Mouse (Mus musculus) liver, embryonic 16.5 days (tissue): ENCODE results near the gene Lingo4. TPM values are rescaled to one million over a fixed set of nuclear protein-coding genes. Genes with fewer than 3 reads are reported as not detected.

Source experiments
- ATAC-seq: fragments of 200-750 bp; cut with Nextera tagmentation; 2 replicates; pipeline ENCODE4 v1.8.0; 2017; ENCODE audit warnings: low read depth, mild to moderate bottlenecking, moderate number of reproducible peaks, moderate library complexity
- H3K27ac ChIP-seq: fragments of 300-500 bp; sonication (generic); 2 replicates; pipeline ENCODE4 v1.5.1; 2014; ENCODE audit warnings: mild to moderate bottlenecking, low read length
- H3K27me3 ChIP-seq: fragments of 300-500 bp; sonication (generic); 2 replicates; pipeline ENCODE4 v1.6.1; 2014; ENCODE audit warnings: low read depth, low read length, mixed read lengths; ENCODE audit not compliant: control insufficient read depth, insufficient read depth
- H3K36me3 ChIP-seq: fragments of 300-500 bp; sonication (generic); 2 replicates; pipeline ENCODE4 v1.6.1; 2014; ENCODE audit warnings: mild to moderate bottlenecking; ENCODE audit not compliant: control insufficient read depth, insufficient read depth
- H3K4me1 ChIP-seq: fragments of 300-500 bp; sonication (generic); 2 replicates; pipeline ENCODE4 v1.6.1; 2014; ENCODE audit warnings: low read depth, low read length, mixed read lengths; ENCODE audit not compliant: control insufficient read depth
- H3K4me2 ChIP-seq: fragments of 300-500 bp; sonication (generic); 2 replicates; pipeline ENCODE4 v1.6.1; 2014; ENCODE audit warnings: low read depth, low read length, mixed read lengths
- H3K4me3 ChIP-seq: fragments of 300-500 bp; sonication (generic); 2 replicates; pipeline ENCODE4 v1.5.1; 2014; ENCODE audit warnings: low read depth, mild to moderate bottlenecking, low read length
- H3K9ac ChIP-seq: fragments of 300-500 bp; sonication (generic); 2 replicates; pipeline ENCODE4 v1.6.1; 2014; ENCODE audit warnings: low read depth, low read length
- H3K9me3 ChIP-seq: fragments of 300-500 bp; sonication (generic); replicated peaks from 2 replicates; pipeline ENCODE4 v1.6.1; 2016; ENCODE audit warnings: low read length; ENCODE audit not compliant: control insufficient read depth
- WGBS: fragments of 180-500 bp; shearing (Covaris S2); extraction: QIAGEN DNeasy Blood & Tissue Kit; methylation state at CpG from one replicate; pipeline ENCODE4 v1.1.7; 2014; ENCODE audit not compliant: insufficient replicate concordance; 5-methylcytosine and 5-hydroxymethylcytosine counted together
- polyA plus RNA-seq: library from polyadenylated mRNA; unstranded; fragments of >200 nt; fragmentation: Nextera tagmentation; extraction: Ambion mirVana; gene quantifications from 2 replicates; pipeline ENCODE4 v1.2.1, GENCODE M21; 2015

Lingo4 gene
- polyA plus RNA-seq, 1 experiment from 2014 or later = 0.06 TPM

GRCm38 (mm10) chr3:94379831-94380510, 18.3 kb upstream of the Lingo4 start:
- ATAC-seq = no peak
- Histone ChIP-seq H3K36me3 (no peaks in the 10 kb centered on the region), H3K4me1 (no peaks in the 10 kb centered on the region), H3K27me3 (no peaks in the 10 kb centered on the region), H3K9me3 (no peaks in the 10 kb centered on the region), H3K9ac (no peak overlapping the region), H3K27ac (no peak overlapping the region), H3K4me3 (no peak overlapping the region), H3K4me2 (no peak overlapping the region)
- 25% methylated on average over 9 of the region's 9 CpGs for WGBS

DNA sequence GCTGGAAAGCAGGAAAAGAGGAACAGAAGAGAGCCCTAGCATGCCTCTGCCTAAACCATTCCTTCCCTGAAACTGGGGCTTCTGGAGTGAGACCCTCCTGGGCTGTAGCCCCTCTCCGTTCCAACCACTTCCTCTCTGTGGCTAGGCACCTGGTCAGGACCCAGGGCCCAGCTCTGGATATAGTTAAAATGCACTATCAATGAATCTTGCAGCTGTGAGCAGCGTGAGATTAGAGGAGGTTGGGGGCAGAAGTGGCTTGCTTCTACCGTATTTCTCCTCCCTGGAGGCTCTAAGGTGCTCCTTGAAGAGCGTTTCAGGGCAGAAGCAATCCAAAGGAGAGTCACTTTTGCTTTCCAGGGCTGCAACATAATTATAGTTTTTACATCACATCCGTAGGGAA, 16.0 kb upstream of the Lingo4 start:
- no peaks in the 10 kb centered on the region for H3K4me1 ChIP-seq
- H3K36me3 ChIP-seq = no peaks in the 10 kb centered on the region
- no peak overlapping the region for H3K4me2 ChIP-seq
- no peaks in the 10 kb centered on the region for H3K27me3 ChIP-seq
- 29% methylated on average over 5 of the region's 5 CpGs for WGBS
- H3K9ac ChIP-seq = no peak overlapping the region
- H3K4me3 ChIP-seq = no peak overlapping the region
- H3K9me3 ChIP-seq = no peaks in the 10 kb centered on the region
- no peak for ATAC-seq
- no peak overlapping the region for H3K27ac ChIP-seq

GRCm38 (mm10) chr3:94383476-94383875, 14.8 kb upstream of the Lingo4 start:
- H3K9me3 ChIP-seq = no peaks in the 10 kb centered on the region
- H3K27me3 ChIP-seq = no peaks in the 10 kb centered on the region
- H3K4me3 ChIP-seq = no peak overlapping the region
- H3K4me2 ChIP-seq = no peak overlapping the region
- WGBS = 50% methylated on average over 3 of the region's 3 CpGs
- no peaks in the 10 kb centered on the region for H3K4me1 ChIP-seq
- no peak for ATAC-seq
- H3K9ac ChIP-seq = no peak overlapping the region
- no peaks in the 10 kb centered on the region for H3K36me3 ChIP-seq
- no peak overlapping the region for H3K27ac ChIP-seq

DNA sequence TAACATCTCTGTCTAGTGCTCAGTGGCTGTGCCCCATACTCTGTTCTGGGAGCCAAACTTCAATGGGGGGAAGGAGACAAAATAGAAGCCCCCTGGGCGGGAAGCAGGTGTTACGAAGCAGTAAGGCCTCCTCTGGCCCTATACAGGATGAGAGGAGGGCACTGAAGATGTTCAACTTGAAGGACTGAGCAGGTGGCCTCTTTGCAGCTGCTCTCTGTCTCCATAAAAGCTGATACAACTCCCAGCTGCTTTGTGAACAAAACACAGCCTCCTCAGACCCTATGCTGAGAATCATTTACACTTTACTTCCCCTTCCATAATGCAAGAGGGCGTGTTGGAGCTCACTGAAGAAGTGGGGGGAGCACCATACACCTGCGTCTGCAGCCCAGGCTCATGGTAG, 11.6 kb upstream of the Lingo4 start:
- H3K4me2 ChIP-seq = no peak overlapping the region
- no peak overlapping the region for H3K9ac ChIP-seq
- no peaks in the 10 kb centered on the region for H3K36me3 ChIP-seq
- ATAC-seq = no peak
- no peaks in the 10 kb centered on the region for H3K27me3 ChIP-seq
- H3K4me1 ChIP-seq = no peaks in the 10 kb centered on the region
- no peaks in the 10 kb centered on the region for H3K9me3 ChIP-seq
- H3K4me3 ChIP-seq = no peak overlapping the region
- WGBS = 40% methylated on average over 4 of the region's 4 CpGs
- no peak overlapping the region for H3K27ac ChIP-seq

DNA sequence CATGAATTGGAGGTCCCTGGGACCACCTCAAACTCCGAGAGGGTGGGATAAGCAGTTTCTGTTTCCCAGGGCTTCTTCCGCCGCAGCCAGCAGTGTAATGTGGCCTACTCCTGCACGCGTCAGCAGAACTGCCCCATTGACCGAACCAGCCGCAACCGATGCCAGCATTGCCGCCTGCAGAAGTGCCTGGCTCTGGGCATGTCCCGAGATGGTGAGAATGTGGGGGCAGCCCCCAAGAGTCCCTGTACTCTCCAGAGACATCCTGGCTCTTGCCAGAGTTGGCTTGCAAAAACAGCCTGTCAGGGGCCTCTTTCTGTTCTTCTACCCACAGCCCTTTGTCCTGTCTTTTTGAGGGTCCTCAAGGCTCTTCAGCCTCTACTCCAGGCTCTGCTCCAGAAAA, 10.9 kb upstream of the Lingo4 start:
- no peak overlapping the region for H3K27ac ChIP-seq
- no peaks in the 10 kb centered on the region for H3K9me3 ChIP-seq
- H3K4me2 ChIP-seq = no peak overlapping the region
- 79% methylated on average over 10 of the region's 10 CpGs for WGBS
- H3K36me3 ChIP-seq = no peaks in the 10 kb centered on the region
- H3K27me3 ChIP-seq = no peaks in the 10 kb centered on the region
- H3K9ac ChIP-seq = no peak overlapping the region
- H3K4me3 ChIP-seq = no peak overlapping the region
- no peak for ATAC-seq
- no peaks in the 10 kb centered on the region for H3K4me1 ChIP-seq

- Histone ChIP-seq H3K27me3 (no peaks in the 10 kb centered on the region), H3K4me2 (no peak overlapping the region), H3K9ac (no peak overlapping the region), H3K27ac (no peak overlapping the region), H3K4me1 (no peaks in the 10 kb centered on the region), H3K36me3 (no peaks in the 10 kb centered on the region), H3K9me3 (no peaks in the 10 kb centered on the region), H3K4me3 (no peak overlapping the region)
- WGBS = 19% methylated on average over 5 of the region's 5 CpGs
- ATAC-seq = no peak
Measured at GRCm38 (mm10) chr3:94388047-94388446, 10.3 kb upstream of the Lingo4 start.

DNA sequence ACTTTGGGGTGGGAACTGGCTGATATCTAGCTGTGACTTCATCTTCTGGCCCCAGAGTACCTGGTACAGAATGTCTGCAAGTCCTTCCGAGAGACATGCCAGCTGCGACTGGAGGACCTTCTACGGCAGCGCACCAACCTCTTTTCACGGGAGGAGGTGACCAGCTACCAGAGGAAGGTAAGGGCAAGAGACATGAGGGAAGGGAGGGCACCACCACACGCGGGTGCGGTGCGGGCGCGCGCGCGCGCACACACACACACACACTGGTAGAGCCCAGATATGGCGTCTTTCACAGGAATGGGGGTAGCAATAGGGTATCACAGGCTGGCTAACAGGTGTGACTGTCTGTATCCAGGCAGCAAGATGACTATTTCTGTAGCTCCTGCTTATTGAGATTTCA, 8.9 kb upstream of the Lingo4 start:
- Histone ChIP-seq H3K4me3 (no peak overlapping the region), H3K9me3 (no peaks in the 10 kb centered on the region), H3K36me3 (no peaks in the 10 kb centered on the region), H3K27ac (no peak overlapping the region), H3K9ac (no peak overlapping the region), H3K27me3 (no peaks in the 10 kb centered on the region), H3K4me2 (no peak overlapping the region), H3K4me1 (no peaks in the 10 kb centered on the region)
- WGBS = 80% methylated on average over 16 of the region's 16 CpGs
- no peak for ATAC-seq

- WGBS = 58% methylated on average over 5 of the region's 5 CpGs
- no peaks in the 10 kb centered on the region for H3K27me3 ChIP-seq
- no peak for ATAC-seq
- no peaks in the 10 kb centered on the region for H3K36me3 ChIP-seq
- no peak overlapping the region for H3K4me3 ChIP-seq
- no peak overlapping the region for H3K27ac ChIP-seq
- no peak overlapping the region for H3K9ac ChIP-seq
- H3K4me1 ChIP-seq = no peaks in the 10 kb centered on the region
- no peak overlapping the region for H3K4me2 ChIP-seq
- H3K9me3 ChIP-seq = no peaks in the 10 kb centered on the region
Measured at GRCm38 (mm10) chr3:94391001-94391400, 7.3 kb upstream of the Lingo4 start.

GRCm38 (mm10) chr3:94392128-94392527, 6.2 kb upstream of the Lingo4 start:
- Histone ChIP-seq H3K4me2 (no peak overlapping the region), H3K9me3 (no peaks in the 10 kb centered on the region)
- WGBS = 58% methylated on average over 2 of the region's 2 CpGs

More at GRCm38 (mm10) chr3:94392128-94392527, 6.2 kb upstream of the Lingo4 start:
- H3K4me1 ChIP-seq = no peaks in the 10 kb centered on the region
- no peaks in the 10 kb centered on the region for H3K36me3 ChIP-seq
- H3K27ac ChIP-seq = no peak overlapping the region
- no peak overlapping the region for H3K4me3 ChIP-seq
- H3K9ac ChIP-seq = no peak overlapping the region
- H3K27me3 ChIP-seq = peaks cover 3% of the 10 kb centered on the region; the same call in 1 of the 2 replicates
- ATAC-seq = no peak
